Mouse (Mus musculus) cerebellum, adult 2 months (tissue): ENCODE measurements around the gene Uncx.

Experiments
- CTCF ChIP-seq: fragments of 200-500 bp; IDR thresholded peaks from 2 replicates; pipeline ENCODE4 v1.5.1; 2011; ENCODE audit warnings: low read depth, mild to moderate bottlenecking, control low read depth, low read length, moderate library complexity, borderline replicate concordance; ENCODE audit not compliant: insufficient read depth
- POLR2A ChIP-seq: fragments of 200-500 bp; IDR thresholded peaks from 2 replicates; pipeline ENCODE4 v1.6.1; 2011; ENCODE audit warnings: low read length, control low read depth, borderline replicate concordance; ENCODE audit not compliant: insufficient read depth

- no peak for TF ChIP-seq CTCF
- TF ChIP-seq POLR2A = no peak
Observed at GRCm38 (mm10) chr5:139547421-139547931, 4.2 kb downstream of the Uncx start.
